Mouse (Mus musculus) brain, embryonic 14.5 days (tissue): ENCODE data around the gene Anks1b.

ENCODE experiments used
- CTCF ChIP-seq: fragments of 200-500 bp; IDR thresholded peaks from 2 replicates; pipeline ENCODE4 v1.5.1; 2012; ENCODE audit warnings: inconsistent platforms, mild to moderate bottlenecking, moderate library complexity, borderline replicate concordance; ENCODE audit not compliant: insufficient read depth, insufficient read length; ENCODE audit errors: extremely low read depth
- POLR2A ChIP-seq: fragments of 200-500 bp; IDR thresholded peaks from 2 replicates; pipeline ENCODE4 v1.6.1; 2012; ENCODE audit warnings: mild to moderate bottlenecking, inconsistent platforms, borderline replicate concordance; ENCODE audit not compliant: poor library complexity, insufficient read depth, insufficient read length, severe bottlenecking; ENCODE audit errors: extremely low read depth

GRCm38 (mm10) chr10:90974084-90974483 lies 1100.8 kb downstream of the Anks1b start:
- no peak for TF ChIP-seq CTCF
- TF ChIP-seq POLR2A = no peak
